Mouse (Mus musculus): ENCODE data around the gene Fxyd3. TPM values are rescaled to one million over a fixed set of nuclear protein-coding genes. Genes with fewer than 3 reads are reported as not detected.

Gene Fxyd3
- polyA plus RNA-seq, 1 experiment = 1.9 TPM

DNA sequence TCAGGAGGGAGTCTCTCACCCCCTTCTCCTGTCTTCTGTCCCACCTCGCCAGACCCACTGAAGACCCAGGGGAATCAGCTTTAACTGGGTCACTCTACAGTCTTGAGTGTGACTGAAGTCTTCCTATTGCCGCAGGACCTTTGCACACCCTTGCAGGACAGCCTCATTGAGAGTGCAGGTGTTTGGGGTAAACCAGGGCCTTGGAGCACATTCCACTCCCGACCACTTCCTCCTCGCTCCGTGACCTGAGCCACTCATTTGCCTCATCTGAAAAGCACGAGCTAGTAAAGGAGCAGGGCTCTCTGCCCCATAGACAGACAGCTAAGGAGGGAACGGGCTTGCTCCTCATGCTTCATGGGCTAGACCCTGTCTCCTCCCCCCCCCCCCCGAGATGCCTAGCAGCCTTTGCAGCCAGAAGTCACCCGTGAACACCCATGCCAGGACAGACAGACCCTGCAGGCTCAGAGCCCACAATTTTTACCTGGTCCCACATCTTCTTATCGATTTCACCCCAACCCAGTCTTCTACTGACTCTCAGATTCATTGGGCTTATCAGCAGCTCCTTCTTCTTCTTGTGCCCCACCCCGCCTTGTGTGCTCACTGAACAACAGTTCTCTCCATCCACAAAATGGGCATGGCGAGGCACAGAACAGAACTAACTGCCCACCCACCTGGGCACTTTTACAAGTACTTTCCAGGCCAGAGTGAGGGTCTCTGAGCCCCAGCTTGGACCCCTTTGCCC lies 36.1 kb downstream of the Fxyd3 start:
- H3K27me3 ChIP-seq (ENCODE audit: control insufficient read depth, insufficient read depth, low read length, poor library complexity, severe bottlenecking) = 0 out of 2 replicates have a peak, but pooled peaks cover 3% of the 10 kb centered on the region
- no peaks in the 10 kb centered on the region for H3K9me3 ChIP-seq (replicated peaks; ENCODE audit: control insufficient read depth, insufficient read depth, low read length, poor library complexity, severe bottlenecking)
- TF ChIP-seq CTCF (IDR thresholded peaks at IDR 0.05; ENCODE audit: low read depth, low read length) (no peak), POLR2A (IDR thresholded peaks at IDR 0.05; ENCODE audit: insufficient read depth, low read length) (no peak), EP300 (IDR thresholded peaks at IDR 0.05; ENCODE audit: insufficient read depth, low read depth, low read length) (no peak)

DNA sequence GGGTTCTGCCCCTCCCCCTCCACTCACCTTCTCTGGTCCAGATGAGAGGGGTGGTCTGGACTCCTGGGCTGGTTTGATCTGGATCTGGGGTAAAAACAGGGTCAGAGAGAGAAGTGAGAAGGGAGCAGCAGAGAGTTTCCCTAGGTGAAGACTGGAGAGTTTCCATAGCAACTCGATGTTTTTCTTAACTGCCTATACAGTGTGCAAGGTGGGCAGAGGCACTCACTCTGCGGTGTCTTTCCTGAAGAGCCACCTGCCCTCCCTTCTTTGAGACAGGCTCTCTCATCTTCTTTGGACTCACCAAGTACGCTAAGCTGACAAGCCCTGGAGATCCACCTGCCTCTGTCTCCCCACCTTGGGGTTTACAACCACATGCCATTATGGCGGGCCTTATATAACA lies 37.5 kb downstream of the Fxyd3 start:
- TF ChIP-seq CTCF (IDR thresholded peaks at IDR 0.05; ENCODE audit: low read depth, low read length) = no peak
- no peak for TF ChIP-seq POLR2A (IDR thresholded peaks at IDR 0.05; ENCODE audit: insufficient read depth, low read length)
- TF ChIP-seq EP300 (IDR thresholded peaks at IDR 0.05; ENCODE audit: insufficient read depth, low read depth, low read length) = no peak
- no peak overlapping the region for H3K27ac ChIP-seq (ENCODE audit: insufficient read depth, low read length)

More for the DNA sequence above, 36.1 kb downstream of the Fxyd3 start:
- Histone ChIP-seq H3K36me3 (ENCODE audit: control insufficient read depth, insufficient read depth, low read length, poor library complexity, severe bottlenecking) (no peaks in the 10 kb centered on the region), H3K4me3 (ENCODE audit: low read depth, low read length) (no peak overlapping the region), H3K27ac (ENCODE audit: insufficient read depth, low read length) (no peak overlapping the region), H3K4me1 (ENCODE audit: control insufficient read depth, insufficient read depth, low read length) (no peaks in the 10 kb centered on the region), H3K9ac (ENCODE audit: low read depth, poor library complexity, severe bottlenecking) (no peak overlapping the region)

DNA sequence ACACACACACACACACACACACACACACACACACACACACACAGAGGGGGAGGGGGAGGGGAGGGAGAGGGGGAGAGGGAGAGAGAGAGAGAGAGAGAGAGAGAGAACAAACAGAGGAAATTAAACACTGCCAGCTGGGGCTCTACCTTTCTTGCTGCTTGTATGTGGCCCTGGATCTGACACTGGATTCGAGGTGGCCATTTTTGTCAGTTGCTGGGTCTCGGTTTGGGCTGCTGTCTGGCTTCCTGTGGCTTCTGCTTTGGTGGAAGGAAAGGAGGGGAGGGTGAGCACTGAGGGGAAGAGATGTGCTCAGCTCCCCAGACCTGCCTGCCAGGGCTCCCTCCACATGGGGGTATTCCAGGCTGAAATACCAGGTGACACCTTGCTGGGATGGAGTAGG lies 38.8 kb downstream of the Fxyd3 start:
- TF ChIP-seq CTCF (IDR thresholded peaks at IDR 0.05; ENCODE audit: low read depth, low read length) (no peak), POLR2A (IDR thresholded peaks at IDR 0.05; ENCODE audit: insufficient read depth, low read length) (no peak), EP300 (IDR thresholded peaks at IDR 0.05; ENCODE audit: insufficient read depth, low read depth, low read length) (no peak)
- Histone ChIP-seq H3K9me3 (replicated peaks; ENCODE audit: control insufficient read depth, insufficient read depth, low read length, poor library complexity, severe bottlenecking) (no peaks in the 10 kb centered on the region), H3K4me3 (ENCODE audit: low read depth, low read length) (no peak overlapping the region), H3K36me3 (ENCODE audit: control insufficient read depth, insufficient read depth, low read length, poor library complexity, severe bottlenecking) (no peaks in the 10 kb centered on the region), H3K4me1 (ENCODE audit: control insufficient read depth, insufficient read depth, low read length) (no peaks in the 10 kb centered on the region), H3K9ac (ENCODE audit: low read depth, poor library complexity, severe bottlenecking) (no peak overlapping the region), H3K27ac (ENCODE audit: insufficient read depth, low read length) (no peak overlapping the region), H3K27me3 (ENCODE audit: control insufficient read depth, insufficient read depth, low read length, poor library complexity, severe bottlenecking) (no peaks in the 10 kb centered on the region)

More for the DNA sequence above, 37.5 kb downstream of the Fxyd3 start:
- no peaks in the 10 kb centered on the region for H3K36me3 ChIP-seq (ENCODE audit: control insufficient read depth, insufficient read depth, low read length, poor library complexity, severe bottlenecking)
- 0 out of 2 replicates have a peak, but pooled peaks cover 3% of the 10 kb centered on the region for H3K27me3 ChIP-seq (ENCODE audit: control insufficient read depth, insufficient read depth, low read length, poor library complexity, severe bottlenecking)
- H3K9me3 ChIP-seq (replicated peaks; ENCODE audit: control insufficient read depth, insufficient read depth, low read length, poor library complexity, severe bottlenecking) = no peaks in the 10 kb centered on the region
- H3K9ac ChIP-seq (ENCODE audit: low read depth, poor library complexity, severe bottlenecking) = no peak overlapping the region
- no peaks in the 10 kb centered on the region for H3K4me1 ChIP-seq (ENCODE audit: control insufficient read depth, insufficient read depth, low read length)
- H3K4me3 ChIP-seq (ENCODE audit: low read depth, low read length) = no peak overlapping the region

DNA sequence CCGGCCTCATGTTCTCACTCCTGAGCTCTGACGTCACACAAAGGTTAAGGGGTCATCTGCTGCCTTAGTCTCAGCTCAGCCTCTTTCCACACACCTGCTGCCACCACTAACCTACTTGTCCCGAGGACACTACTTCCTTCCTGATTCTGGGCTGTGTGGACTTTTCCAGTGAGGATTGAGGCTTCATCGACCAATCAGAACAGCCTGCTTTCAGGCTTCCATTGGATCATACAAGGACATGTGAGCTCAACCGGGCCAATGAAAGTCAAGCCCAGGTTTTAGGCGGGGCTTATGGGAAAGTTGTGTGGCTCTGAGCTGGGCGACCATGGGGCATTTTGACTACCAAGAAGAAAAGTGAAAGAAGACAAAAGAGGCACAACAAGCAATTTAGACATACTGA lies 39.6 kb downstream of the Fxyd3 start:
- Histone ChIP-seq H3K9ac (ENCODE audit: low read depth, poor library complexity, severe bottlenecking) (no peak overlapping the region), H3K9me3 (replicated peaks; ENCODE audit: control insufficient read depth, insufficient read depth, low read length, poor library complexity, severe bottlenecking) (no peaks in the 10 kb centered on the region), H3K27me3 (ENCODE audit: control insufficient read depth, insufficient read depth, low read length, poor library complexity, severe bottlenecking) (no peaks in the 10 kb centered on the region), H3K4me1 (ENCODE audit: control insufficient read depth, insufficient read depth, low read length) (no peaks in the 10 kb centered on the region), H3K27ac (ENCODE audit: insufficient read depth, low read length) (no peak overlapping the region), H3K36me3 (ENCODE audit: control insufficient read depth, insufficient read depth, low read length, poor library complexity, severe bottlenecking) (no peaks in the 10 kb centered on the region), H3K4me3 (ENCODE audit: low read depth, low read length) (no peak overlapping the region)
- TF ChIP-seq EP300 (IDR thresholded peaks at IDR 0.05; ENCODE audit: insufficient read depth, low read depth, low read length) (no peak), CTCF (IDR thresholded peaks at IDR 0.05; ENCODE audit: low read depth, low read length) (no peak), POLR2A (IDR thresholded peaks at IDR 0.05; ENCODE audit: insufficient read depth, low read length) (no peak)

DNA sequence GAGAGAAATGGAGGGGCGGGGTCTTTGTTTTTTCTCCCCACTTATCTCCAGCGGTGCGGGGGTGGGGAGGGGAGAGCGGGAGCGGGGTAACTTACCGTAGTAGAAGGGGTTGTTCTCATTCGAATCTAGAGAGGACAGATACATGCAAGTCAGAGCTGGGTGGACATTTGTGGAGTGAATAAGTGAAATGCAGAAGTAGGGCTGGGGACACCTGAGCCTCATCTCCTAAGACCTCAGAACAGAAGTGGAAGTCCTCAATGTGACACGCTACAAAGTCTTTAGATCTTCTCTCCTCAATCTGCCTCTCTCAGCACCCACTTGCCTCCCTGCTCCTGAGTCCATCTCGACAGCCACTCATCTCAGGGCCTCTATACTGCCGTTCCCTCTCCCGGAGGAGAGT lies 41.2 kb downstream of the Fxyd3 start:
- Histone ChIP-seq H3K4me1 (ENCODE audit: control insufficient read depth, insufficient read depth, low read length) (no peaks in the 10 kb centered on the region), H3K9me3 (replicated peaks; ENCODE audit: control insufficient read depth, insufficient read depth, low read length, poor library complexity, severe bottlenecking) (no peaks in the 10 kb centered on the region), H3K9ac (ENCODE audit: low read depth, poor library complexity, severe bottlenecking) (no peak overlapping the region), H3K36me3 (ENCODE audit: control insufficient read depth, insufficient read depth, low read length, poor library complexity, severe bottlenecking) (no peaks in the 10 kb centered on the region), H3K4me3 (ENCODE audit: low read depth, low read length) (no peak overlapping the region), H3K27me3 (ENCODE audit: control insufficient read depth, insufficient read depth, low read length, poor library complexity, severe bottlenecking) (no peaks in the 10 kb centered on the region), H3K27ac (ENCODE audit: insufficient read depth, low read length) (no peak overlapping the region)
- TF ChIP-seq POLR2A (IDR thresholded peaks at IDR 0.05; ENCODE audit: insufficient read depth, low read length) = no peak
- no peak for TF ChIP-seq EP300 (IDR thresholded peaks at IDR 0.05; ENCODE audit: insufficient read depth, low read depth, low read length)
- no peak for TF ChIP-seq CTCF (IDR thresholded peaks at IDR 0.05; ENCODE audit: low read depth, low read length)

DNA sequence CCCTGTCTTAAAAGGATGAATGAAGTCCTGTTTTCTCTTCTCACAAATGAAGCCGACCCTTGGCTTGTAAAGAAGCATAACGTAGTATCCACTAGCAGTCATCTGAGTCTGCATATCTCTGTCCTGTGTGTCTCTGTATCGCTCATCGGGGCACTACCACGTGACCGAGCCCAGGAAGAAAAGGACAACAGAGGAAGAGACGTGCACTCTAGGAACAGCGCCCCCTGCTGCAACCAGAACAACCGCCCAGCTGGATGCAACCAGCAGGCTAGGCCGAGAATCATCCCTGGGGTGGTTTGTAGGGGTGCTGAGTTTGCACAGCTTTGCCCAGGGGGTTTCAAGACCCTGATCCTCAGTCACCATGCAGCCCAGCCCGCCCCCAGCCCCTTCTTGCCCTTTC lies 41.7 kb downstream of the Fxyd3 start:
- no peaks in the 10 kb centered on the region for H3K9me3 ChIP-seq (replicated peaks; ENCODE audit: control insufficient read depth, insufficient read depth, low read length, poor library complexity, severe bottlenecking)
- H3K27ac ChIP-seq (ENCODE audit: insufficient read depth, low read length) = no peak overlapping the region
- H3K27me3 ChIP-seq (ENCODE audit: control insufficient read depth, insufficient read depth, low read length, poor library complexity, severe bottlenecking) = no peaks in the 10 kb centered on the region
- H3K4me3 ChIP-seq (ENCODE audit: low read depth, low read length) = no peak overlapping the region
- TF ChIP-seq CTCF (IDR thresholded peaks at IDR 0.05; ENCODE audit: low read depth, low read length) (peak; percentile 57), POLR2A (IDR thresholded peaks at IDR 0.05; ENCODE audit: insufficient read depth, low read length) (no peak)
- no peak overlapping the region for H3K9ac ChIP-seq (ENCODE audit: low read depth, poor library complexity, severe bottlenecking)
- H3K4me1 ChIP-seq (ENCODE audit: control insufficient read depth, insufficient read depth, low read length) = no peaks in the 10 kb centered on the region
- no peaks in the 10 kb centered on the region for H3K36me3 ChIP-seq (ENCODE audit: control insufficient read depth, insufficient read depth, low read length, poor library complexity, severe bottlenecking)

All from ES-Bruce4 (cell line).